Mouse (Mus musculus) kidney, adult 8-10 months (tissue): ENCODE results near the gene Sp100.

Experiments
- DNase-seq, 2 experiments: peaks; one replicate each; pipeline ENCODE4 v3.0.0; 2022

The Sp100 gene

DNA sequence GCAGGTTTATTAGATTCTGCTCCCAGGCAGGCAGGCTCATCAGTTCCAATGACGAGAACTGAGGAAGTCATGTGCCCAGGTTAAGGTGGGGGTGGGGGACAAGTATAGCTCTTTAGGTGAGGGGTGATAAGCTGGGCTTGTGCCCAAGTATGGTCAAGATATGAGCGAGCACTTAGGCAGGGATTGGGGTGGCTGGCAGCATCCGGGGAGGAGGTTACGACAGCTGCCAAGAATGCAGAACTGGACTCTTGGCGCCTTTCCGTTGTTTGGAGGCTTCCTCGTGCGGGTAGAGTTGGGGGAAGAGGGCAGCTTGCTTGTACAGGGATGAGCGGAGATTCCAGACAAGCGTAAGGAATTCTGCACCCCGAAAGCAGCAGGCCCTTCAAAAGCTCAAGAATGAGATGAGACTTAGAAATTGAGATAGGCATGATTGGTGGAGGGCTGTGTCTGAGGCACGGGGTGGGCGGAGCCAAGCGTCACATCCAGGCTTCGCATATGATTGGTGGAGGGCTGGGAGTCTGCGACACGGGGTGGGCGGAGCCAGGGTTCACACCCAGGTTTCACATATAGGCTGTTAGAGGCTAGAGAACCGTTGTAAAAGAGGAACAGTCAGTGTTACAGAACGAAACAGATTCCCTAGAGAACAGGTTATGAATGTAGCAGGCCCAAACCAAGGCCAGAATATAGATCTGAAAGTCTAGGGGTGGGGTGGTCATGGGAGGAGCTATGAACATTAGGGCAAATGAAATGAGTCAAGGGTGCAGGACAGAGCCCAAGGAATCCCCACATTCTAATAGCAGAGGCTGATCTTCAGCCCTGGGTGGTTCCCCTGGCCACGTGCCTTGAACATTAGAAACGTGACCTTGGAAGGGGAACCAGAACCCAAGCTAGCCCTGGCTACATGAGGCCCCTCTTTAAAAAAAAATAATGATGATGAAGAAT lies 53.7 kb downstream of the Sp100 start:
- DNase-seq: peak; percentile 51 to 57

DNA sequence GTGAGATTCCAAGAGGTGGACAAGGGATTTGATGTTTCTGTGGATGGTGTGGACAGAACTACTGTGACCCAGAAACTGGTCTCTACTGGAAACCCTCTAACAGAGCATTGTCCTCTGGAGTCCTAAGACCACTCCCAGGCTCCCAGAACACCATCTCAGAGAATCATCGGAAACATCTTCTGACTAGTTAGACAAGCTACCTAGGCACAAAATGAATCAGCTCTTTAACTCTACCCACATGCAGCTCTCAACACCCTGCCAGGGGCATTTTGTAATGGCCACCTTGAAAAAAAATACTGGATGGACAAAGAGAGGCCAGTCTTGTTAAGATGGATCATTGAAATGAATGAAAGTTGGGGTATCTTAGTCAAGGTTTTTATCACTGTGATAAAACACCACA lies 55.8 kb downstream of the Sp100 start:
- DNase-seq: no peak

DNA sequence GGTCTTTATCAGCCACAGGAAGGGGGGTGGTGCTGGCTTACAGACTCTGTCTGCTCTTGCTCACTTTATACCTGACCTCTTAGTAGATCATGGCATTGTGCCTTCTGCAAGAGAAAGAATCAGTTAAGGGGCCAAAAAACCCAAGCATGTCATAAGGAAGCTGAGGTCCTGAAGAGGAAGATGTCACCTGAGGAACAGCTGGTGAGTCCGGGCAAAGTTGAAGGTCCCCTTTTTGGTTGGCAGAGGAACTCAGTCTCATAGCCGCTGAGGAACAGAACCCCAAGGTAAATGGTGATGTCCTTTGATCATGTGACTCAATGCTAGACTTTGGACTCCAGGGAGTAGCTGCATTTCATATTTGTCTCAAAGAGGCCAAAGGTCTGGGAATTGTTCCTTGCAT lies 57.0 kb downstream of the Sp100 start:
- no peak for DNase-seq

- DNase-seq: no peak
Measured at GRCm38 (mm10) chr1:85714501-85714900, 64.7 kb downstream of the Sp100 start.

- DNase-seq: no peak
Measured at GRCm38 (mm10) chr1:85716447-85717027, 66.7 kb downstream of the Sp100 start.

- DNase-seq: no peak
Measured at GRCm38 (mm10) chr1:85719049-85719448, 69.3 kb downstream of the Sp100 start.

DNA sequence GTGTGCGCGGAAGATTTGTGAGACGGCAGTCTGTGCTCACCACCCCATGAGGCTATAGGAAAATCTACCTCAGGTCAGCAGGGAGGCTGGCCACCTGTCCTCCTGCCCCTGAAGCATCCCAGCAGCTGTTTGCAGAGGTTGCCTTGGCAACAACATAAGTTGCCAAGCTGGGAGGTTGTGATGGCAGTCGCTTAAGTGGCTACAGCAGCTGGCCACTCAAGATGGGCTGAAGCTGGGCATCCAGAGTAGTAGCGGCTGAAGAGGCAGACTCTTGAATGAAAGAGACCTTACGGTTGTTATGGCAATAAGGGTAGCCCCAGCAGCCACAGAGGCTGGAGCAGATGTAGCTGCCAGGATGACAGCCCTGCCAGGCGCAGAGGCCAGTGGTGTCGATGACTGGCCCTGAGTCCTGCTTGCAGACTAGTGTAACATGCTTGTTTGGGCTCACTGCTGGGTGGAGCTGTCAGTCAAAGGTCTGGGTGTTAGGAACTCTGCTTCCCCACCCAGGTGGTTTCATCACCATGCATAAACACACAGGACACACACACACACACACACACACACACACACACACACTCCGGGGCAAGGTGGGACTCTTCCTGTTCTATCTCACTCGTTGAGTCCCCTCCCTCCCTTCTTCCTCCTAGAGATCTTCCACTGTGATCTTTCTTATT lies 70.6 kb downstream of the Sp100 start:
- no peak for DNase-seq

GRCm38 (mm10) chr1:85730471-85730870 lies 80.7 kb downstream of the Sp100 start:
- DNase-seq: no peak

- DNase-seq: no peak
Measured at GRCm38 (mm10) chr1:85732581-85732980, 82.8 kb downstream of the Sp100 start.

DNA sequence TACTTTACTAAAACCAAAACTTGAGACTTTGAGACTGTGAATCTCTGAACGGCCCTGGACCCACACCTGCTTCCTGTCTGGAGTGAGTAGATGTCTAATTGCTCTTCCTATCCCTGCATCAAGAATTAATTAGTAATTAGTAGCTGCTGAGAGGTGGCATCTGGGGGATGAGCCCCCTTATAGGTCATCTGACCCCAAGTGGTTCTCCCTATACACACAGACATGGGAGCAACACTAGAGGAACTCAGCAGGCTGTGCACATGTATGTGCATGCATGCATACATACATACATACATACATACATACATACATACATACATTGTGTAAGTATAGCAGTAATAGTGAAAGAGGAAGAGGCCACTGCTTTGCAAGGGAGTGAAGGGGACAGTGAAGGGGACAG lies 84.7 kb downstream of the Sp100 start:
- no peak for DNase-seq

DNA sequence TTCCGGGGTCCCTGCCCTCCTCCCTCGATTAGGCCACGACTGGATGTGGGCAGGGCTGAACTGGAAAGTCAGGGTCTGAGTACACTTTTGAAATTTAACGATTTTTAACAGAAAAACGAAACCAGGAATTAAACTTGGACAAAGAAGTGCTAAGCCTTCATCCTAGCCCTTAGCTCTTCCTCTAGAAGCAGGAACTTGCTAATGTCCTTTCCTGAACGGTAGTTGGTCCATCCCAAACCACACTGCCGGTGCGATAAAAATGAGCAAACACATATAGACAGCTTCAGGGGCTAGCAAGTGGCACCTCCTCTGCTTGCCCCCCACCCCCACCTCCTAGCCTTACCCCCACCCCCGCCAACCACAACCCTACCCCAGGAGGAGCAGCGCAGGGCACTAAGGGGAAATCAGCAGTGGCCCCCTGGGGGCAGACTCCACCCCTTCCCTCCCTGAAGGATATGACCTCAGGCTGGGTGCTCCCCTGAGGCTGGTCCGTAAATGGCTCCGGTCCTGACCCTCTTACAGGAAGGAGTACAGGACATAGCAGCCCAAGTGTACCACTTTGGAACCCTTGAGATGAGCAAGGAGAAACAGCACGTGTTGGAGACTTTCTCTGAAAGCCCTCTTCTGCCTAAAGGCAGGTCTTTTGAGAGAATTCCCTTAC lies 85.8 kb downstream of the Sp100 start:
- peak; percentile 8 to 40 for DNase-seq

DNA sequence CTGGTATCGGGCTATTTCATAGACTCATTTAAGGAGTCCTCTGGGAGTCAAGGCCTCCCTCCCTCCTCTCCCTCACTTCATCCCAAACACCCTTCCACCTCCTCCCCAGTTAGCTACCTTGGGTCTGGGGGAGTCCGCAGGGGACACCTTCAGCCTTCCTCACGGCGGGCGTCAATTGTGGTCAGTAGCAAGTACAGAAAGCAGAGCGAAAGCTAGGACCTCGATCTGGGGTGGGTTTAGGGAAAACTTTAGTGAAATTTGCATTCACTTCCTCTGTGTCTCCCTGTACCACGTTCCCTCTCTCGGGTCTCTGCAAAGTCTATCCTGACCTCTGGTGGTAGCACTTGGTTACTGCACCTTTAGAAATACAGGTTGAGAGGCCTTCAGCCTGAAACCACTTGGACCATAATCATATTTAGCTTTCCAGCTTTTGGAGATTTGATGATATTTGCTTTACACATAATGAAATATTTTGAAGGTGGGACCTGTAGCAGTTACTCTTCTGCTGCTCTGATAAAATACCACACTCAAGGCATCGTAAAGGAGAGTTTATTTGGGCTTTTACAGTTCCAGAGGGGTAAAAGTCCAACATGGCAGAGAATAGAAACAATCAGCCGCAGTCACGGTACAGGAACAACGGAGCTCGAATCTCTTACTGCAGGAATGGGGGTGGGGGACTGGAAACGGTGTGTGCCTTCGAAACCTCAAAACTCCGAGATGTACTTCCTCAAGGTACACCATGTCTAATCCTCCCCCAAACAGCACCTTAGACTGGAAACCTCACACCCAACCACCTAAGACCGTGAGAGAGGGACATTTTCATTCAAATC lies 86.8 kb downstream of the Sp100 start:
- DNase-seq: peak; percentile 57 to 67

DNA sequence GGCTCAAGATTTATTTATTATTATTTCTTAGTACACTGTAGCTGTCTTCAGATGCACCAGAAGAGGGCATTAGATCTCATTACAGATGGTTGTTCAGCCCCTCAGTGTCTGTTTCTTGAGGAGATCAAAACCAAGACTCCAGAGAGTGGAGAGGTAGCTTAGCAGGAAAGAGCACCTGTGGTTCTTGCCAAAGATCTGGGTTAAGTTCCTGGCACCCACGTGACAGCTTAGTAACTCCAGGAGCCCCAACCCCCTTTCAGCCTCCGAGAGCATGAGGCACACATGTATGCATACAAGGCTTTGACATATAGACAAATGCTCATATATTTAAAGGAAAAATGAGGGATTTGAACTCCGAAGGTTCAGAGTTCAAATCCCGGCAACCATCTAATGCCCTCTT lies 89.2 kb downstream of the Sp100 start:
- no peak for DNase-seq

DNA sequence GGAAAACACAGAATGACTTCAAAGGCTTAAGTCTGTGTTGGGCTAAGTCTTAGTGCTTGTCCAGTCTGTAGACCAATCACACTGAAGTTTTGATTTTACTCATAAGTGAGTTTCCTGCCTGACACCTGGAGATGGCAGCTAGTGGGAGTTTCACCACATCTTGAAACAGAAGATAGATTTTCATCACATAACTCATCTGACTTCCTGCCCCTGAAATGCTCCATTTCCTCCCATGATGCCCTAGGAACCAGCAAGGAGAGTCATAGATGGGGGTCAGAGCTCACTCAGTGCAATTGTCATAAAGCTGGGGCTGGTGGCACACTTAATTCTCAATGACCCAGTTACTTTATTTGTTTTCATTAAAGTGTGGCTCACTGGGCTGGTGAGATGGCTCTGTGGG lies 90.0 kb downstream of the Sp100 start:
- no peak for DNase-seq

DNA sequence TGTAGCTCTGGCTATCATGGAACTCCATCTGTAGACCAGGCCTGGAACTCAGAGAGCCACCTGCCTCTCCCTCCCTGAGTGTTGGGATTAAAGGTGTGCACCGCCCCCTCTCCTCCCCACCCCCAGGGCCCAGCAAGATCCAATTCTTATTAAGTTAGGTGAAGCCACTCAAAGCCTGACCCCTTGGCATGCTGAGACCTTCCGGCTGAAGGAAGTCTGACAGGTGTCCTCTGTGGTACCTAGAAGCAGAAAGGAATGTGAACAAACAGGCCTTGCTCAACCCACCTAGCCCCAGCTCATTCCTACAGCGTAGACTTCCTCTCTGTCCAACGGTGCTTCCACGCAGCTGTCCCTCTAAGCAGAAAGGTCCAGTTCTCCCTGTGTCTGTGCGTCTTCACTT lies 91.1 kb downstream of the Sp100 start:
- DNase-seq: no peak

- no peak for DNase-seq
Measured at GRCm38 (mm10) chr1:85742333-85742732, 92.5 kb downstream of the Sp100 start.

DNA sequence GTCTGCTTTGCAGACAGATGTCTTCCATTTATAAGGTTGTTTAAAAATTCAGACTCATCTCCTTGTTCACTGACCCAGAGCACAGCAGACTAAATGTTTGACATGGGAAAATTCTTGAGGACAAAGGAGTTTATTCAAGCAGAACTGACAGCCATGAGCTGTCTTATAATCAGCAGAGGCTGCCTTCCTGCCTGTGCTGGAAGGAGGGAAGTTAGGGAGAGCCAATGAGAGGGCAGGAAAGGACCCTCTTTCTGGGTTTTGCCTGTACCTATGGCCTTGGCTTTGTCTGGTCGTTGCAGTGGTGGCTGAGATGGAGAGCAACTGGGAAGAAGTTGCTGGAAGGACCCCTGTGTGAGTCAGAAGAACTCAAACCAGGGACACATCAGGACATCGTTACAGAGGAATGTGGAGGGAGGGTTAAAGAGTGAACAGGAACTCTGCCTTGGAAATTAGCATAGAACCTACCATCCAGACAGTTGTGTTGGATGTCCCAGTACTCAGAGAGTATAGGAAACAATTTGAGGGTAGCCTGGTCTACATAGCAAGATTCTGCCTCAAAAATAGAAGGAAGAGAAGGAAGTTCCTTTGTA lies 93.2 kb downstream of the Sp100 start:
- no peak for DNase-seq

DNA sequence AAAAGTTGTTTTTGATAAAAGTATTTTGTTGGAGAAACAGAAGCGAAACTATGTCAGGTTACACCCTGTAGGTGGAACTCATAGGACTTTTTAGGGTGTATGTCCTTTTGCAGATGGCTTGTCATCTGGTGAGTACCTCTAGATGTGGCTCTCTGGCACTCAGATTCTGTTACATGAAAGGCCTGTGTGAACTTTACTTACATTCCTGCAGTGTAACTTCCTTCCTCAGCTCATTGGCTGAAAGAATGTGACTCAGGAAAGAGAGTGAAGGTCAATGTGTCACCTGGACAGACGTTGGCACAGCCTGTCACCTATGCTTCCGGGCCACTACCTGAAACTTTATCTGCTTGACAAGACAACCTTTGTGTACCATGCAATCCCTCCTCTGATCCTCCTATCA lies 94.8 kb downstream of the Sp100 start:
- no peak for DNase-seq

DNA sequence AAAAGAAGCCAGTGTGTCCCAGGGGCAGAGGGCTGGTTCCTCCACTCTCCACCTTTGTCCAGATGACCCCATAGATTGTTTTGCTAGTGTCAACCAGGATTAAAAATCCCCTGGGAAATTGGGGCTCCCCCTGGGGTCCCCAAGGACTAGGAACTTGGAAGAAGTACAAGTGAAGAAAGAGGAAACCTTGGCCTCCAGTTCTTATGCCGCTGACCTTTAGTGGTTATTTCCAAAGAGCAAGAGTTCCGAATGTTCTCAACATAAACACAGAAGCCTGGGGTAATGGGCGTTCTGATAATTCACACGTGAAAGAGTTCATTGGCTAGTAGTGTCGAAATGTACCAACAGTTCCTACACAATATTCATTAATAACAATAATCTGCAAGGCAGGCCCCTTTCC lies 96.7 kb downstream of the Sp100 start:
- no peak for DNase-seq

DNA sequence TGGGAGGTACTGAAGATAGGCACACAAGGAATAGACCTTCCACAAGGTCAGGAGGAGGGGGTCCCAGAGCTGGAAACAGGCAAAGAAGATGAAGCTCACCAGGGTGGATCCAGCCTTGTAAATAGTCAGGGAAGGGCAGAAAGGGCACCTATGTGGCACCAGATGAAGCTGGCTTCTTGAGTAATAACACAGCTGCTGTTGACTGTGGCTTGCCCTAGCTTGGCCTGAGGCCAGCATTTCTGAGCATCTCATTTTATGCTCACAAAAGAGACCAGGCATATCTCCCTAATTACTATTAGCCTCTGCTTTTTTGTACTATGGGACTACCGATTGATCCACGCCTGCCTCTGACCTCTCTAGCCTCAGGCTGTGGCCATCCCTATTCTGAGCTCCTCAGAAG lies 100.0 kb downstream of the Sp100 start:
- no peak for DNase-seq

DNA sequence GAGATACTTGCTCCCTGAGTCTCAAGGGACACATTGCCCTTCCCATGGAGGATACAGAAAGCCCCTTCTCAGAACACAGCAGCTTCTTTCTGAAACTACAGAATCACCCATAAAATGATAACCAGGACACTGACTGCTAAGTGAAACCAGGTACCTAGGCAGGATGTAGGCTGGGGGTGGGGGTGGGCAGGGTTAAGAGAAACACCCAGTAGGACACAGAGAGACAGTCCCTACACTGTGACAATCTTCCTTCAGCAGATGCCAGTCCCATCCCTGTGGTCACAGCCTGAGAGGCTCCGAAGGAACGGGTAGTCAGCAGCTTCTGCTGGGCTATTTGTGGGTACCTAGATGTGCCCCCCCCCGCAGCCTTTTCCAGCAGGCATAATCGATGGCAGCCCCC lies 100.9 kb downstream of the Sp100 start:
- no peak for DNase-seq

GRCm38 (mm10) chr1:85751494-85751893 lies 101.7 kb downstream of the Sp100 start:
- DNase-seq: peak in 1 of 2 experiments; percentile 6
